Mouse (Mus musculus): ENCODE results near the gene Lrch1.

- TF ChIP-seq CTCF (IDR thresholded peaks at IDR 0.05; ENCODE audit: low read depth) (no peak), EP300 (IDR thresholded peaks at IDR 0.05; ENCODE audit: low read depth) (no peak)
Measured at GRCm38 (mm10) chr14:74798063-74798890, 149.4 kb downstream of the Lrch1 start.

Data from liver, embryonic 14.5 days (tissue).